Mouse (Mus musculus) heart, embryonic 16.5 days (tissue): ENCODE data around the gene Emc9. TPM values are rescaled to one million over a fixed set of nuclear protein-coding genes. Genes with fewer than 3 reads are reported as not detected.

ENCODE experiments used
- ATAC-seq: fragments of 200-750 bp; cut with Nextera tagmentation; replicated peaks from 2 replicates; pipeline ENCODE4 v1.8.0; 2017; ENCODE audit warnings: moderate number of reproducible peaks; ENCODE audit not compliant: insufficient read depth, low FRiP score; ENCODE audit errors: extremely low read depth
- H3K27ac ChIP-seq: fragments of 300-500 bp; sonication (generic); 2 replicates; pipeline ENCODE4 v1.5.1; 2014; ENCODE audit warnings: mild to moderate bottlenecking, low read length, control low read depth, moderate library complexity
- H3K27me3 ChIP-seq: fragments of 300-500 bp; sonication (generic); 2 replicates; pipeline ENCODE4 v1.6.1; 2014; ENCODE audit warnings: low read length, mixed read lengths; ENCODE audit not compliant: control insufficient read depth, insufficient read depth
- H3K36me3 ChIP-seq: fragments of 300-500 bp; sonication (generic); 2 replicates; pipeline ENCODE4 v1.6.1; 2014; ENCODE audit not compliant: control insufficient read depth, insufficient read depth
- H3K4me1 ChIP-seq: fragments of 300-500 bp; sonication (generic); 2 replicates; pipeline ENCODE4 v1.6.1; 2014; ENCODE audit warnings: low read length, mixed read lengths; ENCODE audit not compliant: control insufficient read depth, insufficient read depth
- H3K4me2 ChIP-seq: fragments of 300-500 bp; sonication (generic); 2 replicates; pipeline ENCODE4 v1.6.1; 2014; ENCODE audit warnings: low read depth, mild to moderate bottlenecking, control low read depth, low read length
- H3K4me3 ChIP-seq: fragments of 300-500 bp; sonication (generic); 2 replicates; pipeline ENCODE4 v1.5.1; 2014; ENCODE audit warnings: mild to moderate bottlenecking, control low read depth, low read length
- H3K9ac ChIP-seq: fragments of 300-500 bp; sonication (generic); 2 replicates; pipeline ENCODE4 v1.6.1; 2014; ENCODE audit warnings: low read length, control low read depth
- H3K9me3 ChIP-seq: fragments of 300-500 bp; sonication (generic); replicated peaks from 2 replicates; pipeline ENCODE4 v1.6.1; 2016; ENCODE audit warnings: low read length; ENCODE audit not compliant: control insufficient read depth
- WGBS: fragments of 180-500 bp; shearing (Covaris S2); extraction: QIAGEN DNeasy Blood & Tissue Kit; methylation state at CpG from one replicate; pipeline ENCODE4 v1.1.7; 2014; 5-methylcytosine and 5-hydroxymethylcytosine counted together
- polyA plus RNA-seq: library from polyadenylated mRNA; unstranded; fragments of >200 nt; fragmentation: Nextera tagmentation; extraction: Ambion mirVana; gene quantifications from 2 replicates; pipeline ENCODE4 v1.2.1, GENCODE M21; 2015

The Emc9 gene
- polyA plus RNA-seq, 1 experiment from 2014 or later, result 24.0 TPM

- H3K9me3 ChIP-seq, result no peaks in the 10 kb centered on the region
- 76% methylated on average over 9 of the region's 9 CpGs for WGBS
Measured at GRCm38 (mm10) chr14:55581981-55582681, 3.0 kb downstream of the Emc9 start.

DNA sequence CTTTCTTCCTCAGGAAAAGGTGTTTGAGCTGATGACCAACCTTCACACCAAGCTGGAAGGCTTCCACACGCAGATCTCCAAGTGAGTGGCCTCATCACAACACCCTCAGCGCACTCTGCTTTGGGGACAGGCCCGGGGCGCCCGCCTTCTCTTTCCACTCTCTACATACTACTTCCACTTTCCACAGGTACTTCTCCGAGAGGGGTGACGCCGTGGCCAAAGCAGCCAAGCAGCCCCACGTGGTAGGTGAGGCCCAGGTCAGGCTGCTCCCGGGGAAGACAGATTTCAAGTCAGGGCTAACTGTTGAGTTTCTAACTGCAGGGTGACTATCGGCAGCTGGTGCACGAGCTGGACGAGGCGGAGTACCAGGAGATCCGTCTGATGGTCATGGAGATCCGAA is 4.4 kb downstream of the Emc9 start:
- Histone ChIP-seq H3K4me1 (peaks cover 23% of the 10 kb centered on the region), H3K9ac (no peak overlapping the region), H3K4me3 (no peak overlapping the region), H3K27ac (no peak overlapping the region), H3K9me3 (no peaks in the 10 kb centered on the region), H3K4me2 (no peak overlapping the region), H3K27me3 (no peaks in the 10 kb centered on the region), H3K36me3 (peaks cover 14% of the 10 kb centered on the region)
- 94% methylated on average over 16 of the region's 16 CpGs for WGBS
- no peak for ATAC-seq

More at GRCm38 (mm10) chr14:55581981-55582681, 3.0 kb downstream of the Emc9 start:
- no peak overlapping the region for H3K4me3 ChIP-seq
- no peaks in the 10 kb centered on the region for H3K27me3 ChIP-seq
- H3K4me1 ChIP-seq, result peaks cover 21% of the 10 kb centered on the region
- H3K9ac ChIP-seq, result no peak overlapping the region
- H3K27ac ChIP-seq, result no peak overlapping the region
- H3K4me2 ChIP-seq, result no peak overlapping the region
- no peak for ATAC-seq
- H3K36me3 ChIP-seq, result peaks cover 17% of the 10 kb centered on the region

DNA sequence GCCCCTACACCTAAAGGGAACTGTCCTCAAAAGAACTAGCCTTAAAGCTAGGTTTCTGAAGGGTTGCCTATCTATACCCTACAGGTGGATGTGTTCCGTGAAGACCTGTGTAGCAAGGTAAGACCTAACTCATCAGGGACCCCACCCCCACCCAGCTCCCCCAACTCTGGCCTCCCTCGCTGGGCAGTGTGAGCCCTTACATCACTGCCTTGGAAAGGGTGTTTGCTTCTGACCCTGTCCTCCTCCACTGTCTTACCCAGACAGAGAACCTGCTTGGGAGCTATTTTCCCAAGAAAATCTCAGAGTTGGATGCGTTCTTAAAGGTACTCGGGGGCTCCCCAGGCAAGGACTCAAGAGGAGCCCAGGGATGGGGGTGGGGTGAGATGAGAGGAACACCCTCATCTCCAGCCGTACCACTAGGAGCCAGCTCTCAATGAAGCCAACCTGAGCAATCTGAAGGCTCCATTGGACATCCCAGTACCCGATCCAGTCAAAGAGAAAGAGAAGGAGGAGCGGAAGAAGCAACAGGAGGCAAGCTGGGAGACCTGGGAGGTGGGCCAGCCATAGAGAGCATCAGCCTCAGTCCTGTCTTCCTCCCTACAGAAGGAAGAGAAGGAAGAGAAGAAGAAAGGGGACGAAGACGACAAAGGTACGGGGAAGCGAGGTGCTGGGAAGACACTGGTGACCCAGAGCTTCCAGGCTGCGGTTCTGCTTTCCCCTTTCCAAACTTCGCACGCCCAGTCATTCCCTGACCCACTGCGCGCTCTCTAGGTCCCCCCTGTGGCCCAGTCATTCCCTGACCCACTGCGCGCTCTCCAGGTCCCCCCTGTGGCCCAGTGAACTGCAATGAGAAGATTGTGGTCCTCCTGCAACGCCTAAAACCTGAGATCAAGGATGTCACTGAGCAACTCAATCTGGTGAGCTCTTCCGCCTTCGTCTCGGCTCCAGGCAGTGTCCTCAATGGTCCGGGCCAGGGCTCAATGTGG is 5.3 kb downstream of the Emc9 start:
- Histone ChIP-seq H3K4me1 (peaks cover 18% of the 10 kb centered on the region), H3K9me3 (no peaks in the 10 kb centered on the region), H3K27ac (no peak overlapping the region), H3K36me3 (peaks cover 14% of the 10 kb centered on the region), H3K4me3 (no peak overlapping the region), H3K4me2 (0 out of 2 replicates have a peak overlapping the region, but pooled peaks have one; percentile 65), H3K27me3 (no peaks in the 10 kb centered on the region), H3K9ac (no peak overlapping the region)
- WGBS, result 83% methylated on average over 23 of the region's 23 CpGs
- ATAC-seq, result no peak

DNA sequence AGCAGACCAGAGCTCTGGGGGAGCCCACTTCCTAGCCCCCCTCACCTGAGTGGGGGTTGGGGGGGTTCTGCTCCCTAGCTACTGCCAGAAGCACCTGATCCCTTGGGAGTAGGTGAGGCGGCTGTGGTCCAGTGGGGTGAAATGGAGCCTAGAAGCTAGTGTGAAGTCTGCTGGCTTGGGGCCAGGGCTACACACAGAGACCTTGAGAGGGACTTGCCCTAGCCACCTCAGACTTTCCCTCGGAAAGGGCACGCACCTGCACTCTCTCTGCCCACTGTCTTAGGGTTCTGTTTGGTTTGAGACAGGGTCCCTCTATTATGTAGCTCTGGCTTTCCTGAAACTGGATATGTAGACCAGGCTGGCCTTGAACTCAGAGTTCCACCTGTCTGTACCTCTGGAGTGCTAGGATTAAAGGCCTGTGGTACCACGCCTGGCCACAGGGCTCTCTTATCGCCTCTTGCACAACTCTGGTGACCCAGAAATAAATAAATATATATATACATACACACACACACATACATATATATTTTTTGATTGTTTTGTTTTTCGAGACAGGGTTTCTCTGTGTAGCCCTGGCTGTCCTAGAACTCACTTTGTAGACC is 6.3 kb downstream of the Emc9 start:
- peaks cover 24% of the 10 kb centered on the region for H3K4me1 ChIP-seq
- peak overlapping the region; percentile 82 for H3K27ac ChIP-seq
- peak overlapping the region; percentile 65 for H3K4me2 ChIP-seq
- H3K9me3 ChIP-seq, result no peaks in the 10 kb centered on the region
- ATAC-seq, result peak; percentile 33
- peaks cover 14% of the 10 kb centered on the region for H3K36me3 ChIP-seq
- peak overlapping the region; percentile 86 for H3K9ac ChIP-seq
- WGBS, result 19% methylated on average over 6 of the region's 6 CpGs
- peak overlapping the region; percentile 76 for H3K4me3 ChIP-seq
- no peaks in the 10 kb centered on the region for H3K27me3 ChIP-seq

GRCm38 (mm10) chr14:55577871-55578667 is 7.0 kb downstream of the Emc9 start, which contains the start of gene Psme1:
Gene Psme1 (plus strand): TSS chr14:55578123.
- H3K27me3 ChIP-seq, result no peaks in the 10 kb centered on the region
- ATAC-seq, result peak; percentile 82
- WGBS, result under 1% methylated on average over 32 of the region's 32 CpGs
- H3K27ac ChIP-seq, result peak within 1 kb of the TSS; percentile 99
- H3K9ac ChIP-seq, result peak within 1 kb of the TSS; percentile 86
- peaks cover 14% of the 10 kb centered on the region for H3K36me3 ChIP-seq
- H3K4me3 ChIP-seq, result peak within 1 kb of the TSS; percentile 76
- peak within 1 kb of the TSS; percentile 65 for H3K4me2 ChIP-seq
- H3K9me3 ChIP-seq, result no peaks in the 10 kb centered on the region
- peaks cover 24% of the 10 kb centered on the region for H3K4me1 ChIP-seq

DNA sequence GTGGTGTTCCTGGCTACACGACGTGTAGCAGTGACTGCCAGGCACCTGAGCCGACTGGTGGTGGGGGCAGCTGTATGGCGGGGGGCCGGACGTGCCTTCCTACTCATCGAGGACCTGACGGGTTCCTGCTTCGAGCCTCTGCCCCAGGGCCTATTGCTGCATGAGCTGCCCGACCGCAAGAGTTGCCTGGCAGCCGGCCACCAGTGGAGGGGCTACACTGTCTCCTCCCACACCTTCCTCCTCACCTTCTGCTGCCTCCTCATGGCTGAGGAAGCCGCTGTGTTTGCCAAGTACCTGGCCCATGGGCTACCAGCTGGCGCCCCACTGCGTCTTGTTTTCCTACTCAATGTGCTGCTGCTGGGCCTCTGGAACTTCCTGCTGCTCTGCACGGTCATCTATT is 8.7 kb downstream of the Emc9 start:
- ATAC-seq, result no peak
- Histone ChIP-seq H3K36me3 (peaks cover 8% of the 10 kb centered on the region), H3K4me3 (peak overlapping the region; percentile 54), H3K4me1 (peaks cover 24% of the 10 kb centered on the region), H3K27me3 (no peaks in the 10 kb centered on the region), H3K27ac (peak overlapping the region; percentile 99), H3K9ac (peak overlapping the region; percentile 79), H3K4me2 (peak overlapping the region; percentile 72), H3K9me3 (no peaks in the 10 kb centered on the region)
- WGBS, result 57% methylated on average over 16 of the region's 16 CpGs

GRCm38 (mm10) chr14:55575711-55576110 is 9.4 kb downstream of the Emc9 start:
- peak overlapping the region; percentile 99 for H3K27ac ChIP-seq
- peak overlapping the region; percentile 54 for H3K4me3 ChIP-seq
- WGBS, result 32% methylated on average over 13 of the region's 13 CpGs
- peaks cover 24% of the 10 kb centered on the region for H3K4me1 ChIP-seq
- no peaks in the 10 kb centered on the region for H3K9me3 ChIP-seq
- H3K9ac ChIP-seq, result peak overlapping the region; percentile 79
- H3K27me3 ChIP-seq, result no peaks in the 10 kb centered on the region
- H3K4me2 ChIP-seq, result peak overlapping the region; percentile 72
- H3K36me3 ChIP-seq, result peaks cover 4% of the 10 kb centered on the region; the same call in 1 of the 2 replicates
- peak; percentile 35; the same call in 1 of the 2 replicates for ATAC-seq

GRCm38 (mm10) chr14:55575302-55575701 is 9.8 kb downstream of the Emc9 start, which contains the start of gene Fitm1:
Gene Fitm1 (plus strand): TSS chr14:55575617.
- no peaks in the 10 kb centered on the region for H3K27me3 ChIP-seq
- peak; percentile 74 for ATAC-seq
- peaks cover 24% of the 10 kb centered on the region for H3K4me1 ChIP-seq
- H3K4me3 ChIP-seq, result peak within 1 kb of the TSS; percentile 54
- peak within 1 kb of the TSS; percentile 72 for H3K4me2 ChIP-seq
- H3K27ac ChIP-seq, result peak within 1 kb of the TSS; percentile 99
- 31% methylated on average over 8 of the region's 8 CpGs for WGBS
- H3K9ac ChIP-seq, result peak within 1 kb of the TSS; percentile 79
- 0 out of 2 replicates have a peak, but pooled peaks cover 2% of the 10 kb centered on the region for H3K36me3 ChIP-seq
- no peaks in the 10 kb centered on the region for H3K9me3 ChIP-seq
